Mouse (Mus musculus): ENCODE data around the gene Acly. TPM values are rescaled to one million over a fixed set of nuclear protein-coding genes. Genes with fewer than 3 reads are reported as not detected.

Acly gene
- total and polyA plus RNA-seq, 3 experiments = 213 to 277 (median 246) TPM

GRCm38 (mm10) chr11:100472197-100472934, 55.4 kb downstream of the Acly start, which contains the start of gene Klhl11:
Gene Klhl11 (minus strand): TSS chr11:100472741.
- no peaks in the 10 kb centered on the region for H3K9me3 ChIP-seq (replicated peaks; ENCODE audit: low read length)
- peak within 1 kb of the TSS; percentile 83 for H3K9ac ChIP-seq (ENCODE audit: insufficient read depth, low read depth)
- dilution Hi-C loops (cut with MboI; ENCODE audit: extremely low pct_ligation_motif_present, extremely low pct_unique_long_range_greater_than_20kb, low sequenced_read_pairs) = no loop called here
- peak within 1 kb of the TSS; percentile 95 to 97 (median 97) for H3K4me3 ChIP-seq (replicated peaks in 1 of 3; ENCODE audit: low read depth in 2 of 3, low read length in 2 of 3, poor library complexity in 1 of 3)
- peak within 1 kb of the TSS; percentile 3 for H3K27ac ChIP-seq (ENCODE audit: insufficient read depth, low read depth)
- H3K79me2 ChIP-seq (replicated peaks; ENCODE audit: control insufficient read depth, extremely low read depth, insufficient read depth, poor library complexity, severe bottlenecking) = peaks cover 37% of the 10 kb centered on the region
- H3K4me1 ChIP-seq (ENCODE audit: control insufficient read depth in 1 of 2, insufficient read depth in 2 of 2) = peaks cover 3 to 36% of the 10 kb centered on the region in 2 experiments
- H3K27me3 ChIP-seq (replicated peaks) = no peaks in the 10 kb centered on the region
- in situ Hi-C loops (cut with MboI; ENCODE audit: low pct_ligation_motif_present, low pct_unique_long_range_greater_than_20kb, low sequenced_read_pairs) = loop anchor here (5.0 kb wide), 1 partner anchor 45 kb away; no protein-coding TSS in a partner anchor
- peaks cover 12 to 51% of the 10 kb centered on the region in 2 experiments for H3K36me3 ChIP-seq (replicated peaks in 1 of 2; ENCODE audit: control insufficient read depth in 1 of 2, insufficient read depth in 1 of 2, low read length in 1 of 2)
- TF ChIP-seq SIN3A (IDR thresholded peaks at IDR 0.05; ENCODE audit: low read length) = peak; percentile 86
- TF ChIP-seq ZC3H11A (IDR thresholded peaks at IDR 0.05; ENCODE audit: low read depth, low read length) = no peak
- peak; percentile 76; the same call in 1 of the 2 replicates for TF ChIP-seq E2F4 (IDR thresholded peaks at IDR 0.05; ENCODE audit: insufficient replicate concordance, low read depth, low read length)
- no peak; the same call in 1 of the 2 replicates for TF ChIP-seq MAFK (IDR thresholded peaks at IDR 0.05; ENCODE audit: insufficient replicate concordance, low read length)
- TF ChIP-seq RAD21 (IDR thresholded peaks at IDR 0.05; ENCODE audit: low read depth, low read length) = peak; percentile 26
- no peak for TF ChIP-seq ETS1 (conservative IDR thresholded peaks at IDR 0.05; ENCODE audit: low read depth, low read length)
- peak; percentile 87 for TF ChIP-seq HCFC1 (IDR thresholded peaks at IDR 0.05; ENCODE audit: low read depth, low read length)
- no peak for TF ChIP-seq PAX5 (IDR thresholded peaks at IDR 0.05; ENCODE audit: low read length)
- peak; percentile 19; the same call in 1 of the 2 replicates for TF ChIP-seq BHLHE40 (IDR thresholded peaks at IDR 0.05; ENCODE audit: low read depth, low read length)
- TF ChIP-seq UBTF (IDR thresholded peaks at IDR 0.05; ENCODE audit: low read depth, low read length) = peak; percentile 74; the same call in 1 of the 2 replicates
- TF ChIP-seq USF2 (conservative IDR thresholded peaks at IDR 0.05; ENCODE audit: low read depth, low read length) = no peak
- TF ChIP-seq SMC3 (IDR thresholded peaks at IDR 0.05; ENCODE audit: low read depth, low read length) = peak; percentile 68
- TF ChIP-seq CHD2 (IDR thresholded peaks at IDR 0.05; ENCODE audit: low read length) = no peak; the same call in 1 of the 2 replicates
- TF ChIP-seq POLR2AphosphoS2 (IDR thresholded peaks at IDR 0.05; ENCODE audit: low read depth, low read length) = peak; percentile 92
- TF ChIP-seq JUN (IDR thresholded peaks at IDR 0.05; ENCODE audit: insufficient read depth, low read depth, low read length) = no peak
- TF ChIP-seq MEF2A (IDR thresholded peaks at IDR 0.05; ENCODE audit: borderline replicate concordance, low read depth, low read length) = peak; percentile 78
- peak; percentile 94 for TF ChIP-seq TBP (conservative IDR thresholded peaks at IDR 0.05; ENCODE audit: low read depth, low read length)
- peak; percentile 94 for TF ChIP-seq NRF1 (IDR thresholded peaks at IDR 0.05; ENCODE audit: low read depth, low read length)
- TF ChIP-seq ZKSCAN1 (IDR thresholded peaks at IDR 0.05; ENCODE audit: borderline replicate concordance, low read depth, low read length) = no peak
- peak; percentile 99 for TF ChIP-seq POLR2A (IDR thresholded peaks at IDR 0.05; ENCODE audit: low read depth, low read length)
- peak; percentile 99 for TF ChIP-seq NELFE (IDR thresholded peaks at IDR 0.05; ENCODE audit: low read depth, low read length)
- TF ChIP-seq EP300 (IDR thresholded peaks at IDR 0.05; ENCODE audit: low read length) = peak; percentile 10; the same call in 1 of the 2 replicates
- peak; percentile 59; the same call in 1 of the 2 replicates for TF ChIP-seq MXI1 (IDR thresholded peaks at IDR 0.05; ENCODE audit: low read depth, low read length)
- peak; percentile 73 for TF ChIP-seq CHD1 (IDR thresholded peaks at IDR 0.05; ENCODE audit: low read depth, low read length)
- peak; percentile 87; the same call in 1 of the 2 replicates for TF ChIP-seq KAT2A (IDR thresholded peaks at IDR 0.05; ENCODE audit: insufficient replicate concordance, low read length)
- no peak; the same call in 1 of the 2 replicates for TF ChIP-seq GABPA (IDR thresholded peaks at IDR 0.05; ENCODE audit: insufficient replicate concordance, low read depth, low read length)
- TF ChIP-seq ZMIZ1 (IDR thresholded peaks at IDR 0.05; ENCODE audit: low read depth, low read length) = peak; percentile 97
- TF ChIP-seq MAX (IDR thresholded peaks at IDR 0.05; ENCODE audit: low read length) = no peak; the same call in 1 of the 2 replicates
- peak; percentile 93 for TF ChIP-seq ZNF384 (IDR thresholded peaks at IDR 0.05; ENCODE audit: low read depth, low read length)
- TF ChIP-seq JUND (conservative IDR thresholded peaks at IDR 0.05; ENCODE audit: low read depth, low read length) = no peak
- peak; percentile 41; the same call in 1 of the 2 replicates for TF ChIP-seq IRF4 (IDR thresholded peaks at IDR 0.05; ENCODE audit: low read depth, low read length)
- no peak for TF ChIP-seq USF1 (IDR thresholded peaks at IDR 0.05; ENCODE audit: low read depth, low read length)
- peak; percentile 93 for TF ChIP-seq MAZ (IDR thresholded peaks at IDR 0.05; ENCODE audit: low read depth, low read length)
- TF ChIP-seq ELF1 (IDR thresholded peaks at IDR 0.05; ENCODE audit: low read depth, low read length) = peak; percentile 67
- TF ChIP-seq MYC (IDR thresholded peaks at IDR 0.05; ENCODE audit: low read depth, low read length) = peak; percentile 80; the same call in 1 of the 2 replicates
- no peak; the same call in 1 of the 2 replicates for TF ChIP-seq RCOR1 (conservative IDR thresholded peaks at IDR 0.05; ENCODE audit: low read depth, low read length)
- TF ChIP-seq CTCF (conservative IDR thresholded peaks at IDR 0.05 in 1 of 2, IDR thresholded peaks at IDR 0.05 in 1 of 2; ENCODE audit: low read depth in 2 of 2, low read length in 2 of 2) = peak; percentile 47 to 96; a peak in 3 of 4 replicates
- TF ChIP-seq TCF12 (IDR thresholded peaks at IDR 0.05; ENCODE audit: low read depth, low read length) = peak; percentile 98
- peak; percentile 94 for DNase-seq (ENCODE audit: extremely low read depth)
- peak within 1 kb of the TSS; percentile 91 for H3K4me2 ChIP-seq (ENCODE audit: insufficient read depth, low read depth, poor library complexity, severe bottlenecking)

Measured in CH12.LX (cell line).